Mouse (Mus musculus): Measurements from ENCODE around the gene Il10ra.

Gene Il10ra

GRCm38 (mm10) chr9:45268597-45269325 lies at the start of gene Il10ra:
Gene Il10ra (minus strand): TSS chr9:45269149.
- peak; percentile 76 for DNase-seq (ENCODE audit: low spot score)

- DNase-seq (ENCODE audit: low spot score): no peak
Observed at GRCm38 (mm10) chr9:45317635-45318034, 48.7 kb upstream of the Il10ra start.

GRCm38 (mm10) chr9:45313913-45314312 lies 45.0 kb upstream of the Il10ra start:
- DNase-seq (ENCODE audit: low spot score): no peak

GRCm38 (mm10) chr9:45311858-45312257 lies 42.9 kb upstream of the Il10ra start:
- DNase-seq (ENCODE audit: low spot score): no peak

GRCm38 (mm10) chr9:45308521-45308920 lies 39.6 kb upstream of the Il10ra start:
- DNase-seq (ENCODE audit: low spot score): no peak

- no peak for DNase-seq (ENCODE audit: low spot score)
Observed at GRCm38 (mm10) chr9:45306746-45307410, 37.9 kb upstream of the Il10ra start.

- DNase-seq (ENCODE audit: low spot score): no peak
Observed at GRCm38 (mm10) chr9:45301771-45302170, 32.8 kb upstream of the Il10ra start.

GRCm38 (mm10) chr9:45300422-45301104 lies 31.6 kb upstream of the Il10ra start:
- peak; percentile 95 for DNase-seq (ENCODE audit: low spot score)

GRCm38 (mm10) chr9:45299231-45300006 lies 30.5 kb upstream of the Il10ra start:
- DNase-seq (ENCODE audit: low spot score): peak; percentile 65

GRCm38 (mm10) chr9:45294210-45295011 lies 25.5 kb upstream of the Il10ra start:
- DNase-seq (ENCODE audit: low spot score): peak; percentile 35

GRCm38 (mm10) chr9:45291481-45292168 lies 22.7 kb upstream of the Il10ra start:
- no peak for DNase-seq (ENCODE audit: low spot score)

GRCm38 (mm10) chr9:45282466-45282865 lies 13.5 kb upstream of the Il10ra start:
- no peak for DNase-seq (ENCODE audit: low spot score)

GRCm38 (mm10) chr9:45280891-45281290 lies 11.9 kb upstream of the Il10ra start:
- no peak for DNase-seq (ENCODE audit: low spot score)

GRCm38 (mm10) chr9:45280059-45280458 lies 11.1 kb upstream of the Il10ra start:
- DNase-seq (ENCODE audit: low spot score): no peak

- no peak for DNase-seq (ENCODE audit: low spot score)
Observed at GRCm38 (mm10) chr9:45274635-45275034, 5.7 kb upstream of the Il10ra start.

- no peak for DNase-seq (ENCODE audit: low spot score)
Observed at GRCm38 (mm10) chr9:45274218-45274617, 5.3 kb upstream of the Il10ra start.

- no peak for DNase-seq (ENCODE audit: low spot score)
Observed at GRCm38 (mm10) chr9:45272213-45272612, 3.3 kb upstream of the Il10ra start.

GRCm38 (mm10) chr9:45268079-45268478 lies 870 bp downstream of the Il10ra start:
- DNase-seq (ENCODE audit: low spot score): no peak

GRCm38 (mm10) chr9:45267099-45267498 lies 1.9 kb downstream of the Il10ra start:
- no peak for DNase-seq (ENCODE audit: low spot score)

- DNase-seq (ENCODE audit: low spot score): no peak
Observed at GRCm38 (mm10) chr9:45261872-45262271, 7.1 kb downstream of the Il10ra start.

- DNase-seq (ENCODE audit: low spot score): no peak
Observed at GRCm38 (mm10) chr9:45261466-45261865, 7.5 kb downstream of the Il10ra start.

Data from embryo, embryonic 10.5 days (tissue).